Mouse (Mus musculus) forebrain, embryonic 12.5 days (tissue): ENCODE results near the gene Lrrc8c. TPM values are rescaled to one million over a fixed set of nuclear protein-coding genes. Genes with fewer than 3 reads are reported as not detected.

Source experiments
- ATAC-seq: fragments of 200-750 bp; cut with Nextera tagmentation; 2 replicates; pipeline ENCODE4 v1.8.0; 2017; ENCODE audit warnings: moderate TSS enrichment; ENCODE audit not compliant: low FRiP score
- H3K27ac ChIP-seq: fragments of 300-500 bp; sonication (generic); 2 replicates; pipeline ENCODE4 v1.5.1; 2016; ENCODE audit warnings: mild to moderate bottlenecking
- H3K27me3 ChIP-seq: fragments of 300-500 bp; sonication (generic); 2 replicates; pipeline ENCODE4 v1.6.1; 2016; ENCODE audit warnings: mild to moderate bottlenecking
- H3K36me3 ChIP-seq: fragments of 300-500 bp; sonication (generic); replicated peaks from 2 replicates; pipeline ENCODE4 v1.6.1; 2016; ENCODE audit warnings: mild to moderate bottlenecking
- H3K4me1 ChIP-seq: fragments of 300-500 bp; sonication (generic); 2 replicates; pipeline ENCODE4 v1.6.1; 2016
- H3K4me2 ChIP-seq: fragments of 300-500 bp; sonication (generic); 2 replicates; pipeline ENCODE4 v1.6.1; 2016; ENCODE audit warnings: mild to moderate bottlenecking, moderate library complexity
- H3K4me3 ChIP-seq: fragments of 300-500 bp; sonication (generic); replicated peaks from 2 replicates; pipeline ENCODE4 v1.5.1; 2016; ENCODE audit warnings: mild to moderate bottlenecking
- H3K9ac ChIP-seq: fragments of 300-500 bp; sonication (generic); 2 replicates; pipeline ENCODE4 v1.6.1; 2016; ENCODE audit warnings: mild to moderate bottlenecking
- H3K9me3 ChIP-seq: fragments of 300-500 bp; sonication (generic); 2 replicates; pipeline ENCODE4 v1.6.1; 2016
- WGBS: fragments of 180-500 bp; shearing (Covaris S2); methylation state at CpG from one replicate; pipeline ENCODE4 v1.1.7; 2016; 5-methylcytosine and 5-hydroxymethylcytosine counted together
- polyA plus RNA-seq: library from polyadenylated mRNA; unstranded; fragments of >200 nt; fragmentation: Nextera tagmentation; extraction: Ambion mirVana; gene quantifications from 2 replicates; pipeline ENCODE4 v1.2.1, GENCODE M21; 2016

The Lrrc8c gene
- polyA plus RNA-seq, 1 experiment from 2014 or later = 13.1 TPM

- no peak overlapping the region for H3K27ac ChIP-seq
- no peaks in the 10 kb centered on the region for H3K36me3 ChIP-seq
- H3K4me1 ChIP-seq = peaks cover 11% of the 10 kb centered on the region
- H3K27me3 ChIP-seq = peaks cover 3% of the 10 kb centered on the region; the same call in 1 of the 2 replicates
- WGBS = 72% methylated on average over 12 of the region's 12 CpGs
- peak; percentile 72; the same call in 1 of the 2 replicates for ATAC-seq
- no peak overlapping the region for H3K4me3 ChIP-seq
- H3K4me2 ChIP-seq = no peak overlapping the region
- no peak overlapping the region for H3K9ac ChIP-seq
- no peaks in the 10 kb centered on the region for H3K9me3 ChIP-seq
Observed at GRCm38 (mm10) chr5:105655100-105655734, 136.0 kb downstream of the Lrrc8c start.

GRCm38 (mm10) chr5:105661894-105662293, 142.7 kb downstream of the Lrrc8c start:
- no peak for ATAC-seq
- Histone ChIP-seq H3K27ac (no peak overlapping the region), H3K36me3 (no peaks in the 10 kb centered on the region), H3K27me3 (no peaks in the 10 kb centered on the region), H3K4me2 (no peak overlapping the region), H3K9me3 (no peaks in the 10 kb centered on the region), H3K9ac (no peak overlapping the region), H3K4me3 (no peak overlapping the region), H3K4me1 (no peaks in the 10 kb centered on the region)
- 89% methylated on average over 5 of the region's 5 CpGs for WGBS

Other genes with a start within 250 kb of the Lrrc8c start
- gene Gm43302, start 225.7 kb upstream of the Lrrc8c start, polyA plus RNA-seq = 0.12 TPM in 1 of 2 replicates, not detected in the other
- gene Gbp6, start 225.7 kb upstream of the Lrrc8c start, polyA plus RNA-seq = 0.58 and 0.93 TPM in 2 replicates
- 11.9 and 13.5 TPM in 2 replicates for gene Lrrc8b, start 103.6 kb upstream of the Lrrc8c start, polyA plus RNA-seq
- gene Lrrc8d, start 180.6 kb downstream of the Lrrc8c start, polyA plus RNA-seq = 32.7 and 36.6 TPM in 2 replicates